Mouse (Mus musculus) E14TG2a.4 (cell line): ENCODE results near the gene Ptf1a.

Experiments used
- CTCF ChIP-seq: conservative IDR thresholded peaks from 2 replicates; pipeline ENCODE4 v1.5.1; 2014; ENCODE audit warnings: low read length
- NANOG ChIP-seq: IDR thresholded peaks from 2 replicates; pipeline ENCODE4 v1.6.1; 2014; ENCODE audit warnings: borderline replicate concordance, low read length, mixed read lengths

DNA sequence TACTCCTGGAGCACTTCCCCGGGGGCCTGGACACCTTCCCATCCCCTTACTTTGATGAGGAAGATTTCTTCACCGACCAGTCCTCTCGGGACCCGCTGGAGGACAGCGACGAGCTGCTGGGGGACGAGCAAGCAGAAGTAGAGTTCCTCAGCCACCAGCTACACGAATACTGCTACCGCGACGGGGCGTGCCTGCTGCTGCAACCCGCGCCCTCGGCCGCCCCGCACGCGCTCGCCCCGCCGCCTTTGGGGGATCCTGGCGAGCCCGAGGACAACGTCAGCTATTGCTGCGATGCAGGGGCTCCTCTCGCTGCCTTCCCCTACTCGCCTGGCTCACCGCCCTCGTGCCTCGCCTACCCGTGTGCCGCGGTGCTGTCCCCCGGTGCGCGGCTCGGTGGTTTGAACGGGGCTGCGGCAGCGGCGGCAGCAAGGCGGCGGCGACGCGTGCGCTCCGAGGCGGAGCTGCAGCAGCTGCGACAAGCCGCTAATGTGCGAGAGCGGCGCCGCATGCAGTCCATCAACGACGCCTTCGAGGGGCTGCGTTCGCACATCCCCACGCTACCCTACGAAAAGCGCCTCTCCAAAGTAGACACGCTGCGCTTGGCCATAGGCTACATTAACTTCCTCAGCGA is 523 bp downstream of the Ptf1a start:
- TF ChIP-seq CTCF: no peak
- no peak for TF ChIP-seq NANOG
